In genomic region chr7:126428154-126428553, GRCm38 (mm10) we compare ENCODE assay signal across 8 mouse cellular contexts. TPM values are rescaled to one million over a fixed set of nuclear protein-coding genes. Genes with fewer than 3 reads are reported as not detected.
DNase-seq lines count a peak whose midpoint lies in the region; ATAC-seq and TF ChIP-seq lines count a peak whose summit lies in the region.

No protein-coding gene starts in this region.

- intact Hi-C loops in left cerebral cortex, postnatal 36 days (cut with DNase I): loop anchor here (2.0 kb wide), 1 partner anchor 75 kb away; the partner anchor contains the start of gene Atxn2l

- peak overlapping the region; percentile 72 for H3K4me2 ChIP-seq in heart, embryonic 13.5 days
- peak overlapping the region; percentile 74 for H3K4me2 ChIP-seq in heart, postnatal 0 days (ENCODE audit: low read depth, low read length)

- H3K27ac ChIP-seq in heart, embryonic 13.5 days (replicated peaks): peak overlapping the region; percentile 91
- peak overlapping the region; percentile 90 for H3K27ac ChIP-seq in heart, postnatal 0 days (ENCODE audit: low read depth)

- H3K4me1 ChIP-seq in heart, embryonic 13.5 days: peaks cover 18% of the 10 kb centered on the region
- peaks cover 11% of the 10 kb centered on the region for H3K4me1 ChIP-seq in heart, postnatal 0 days (ENCODE audit: control insufficient read depth, insufficient read depth)

- H3K9ac ChIP-seq in heart, embryonic 13.5 days: peak overlapping the region; percentile 88
- H3K9ac ChIP-seq in heart, postnatal 0 days (replicated peaks; ENCODE audit: low read depth, low read length): peak overlapping the region; percentile 61

- H3K4me3 ChIP-seq in heart, embryonic 13.5 days: peak overlapping the region; percentile 75
- peak overlapping the region; percentile 76 for H3K4me3 ChIP-seq in heart, postnatal 0 days (ENCODE audit: low read depth, low read length)

- no peak for ATAC-seq in heart, embryonic 13.5 days (ENCODE audit: extremely low read depth, insufficient number of reproducible peaks, low FRiP score, low TSS enrichment)
- no peak for ATAC-seq in heart, postnatal 0 days (ENCODE audit: insufficient read depth, low read depth)
- peak; percentile 25 for ATAC-seq in megakaryocyte-erythroid progenitor cell, adult 5-6 weeks (replicated peaks; ENCODE audit: low FRiP score, low TSS enrichment, poor library complexity, severe bottlenecking)

- no peaks in the 10 kb centered on the region for H3K9me3 ChIP-seq in heart, embryonic 13.5 days
- 0 out of 2 replicates have a peak, but pooled peaks cover 5% of the 10 kb centered on the region for H3K9me3 ChIP-seq in heart, postnatal 0 days (replicated peaks; ENCODE audit: control insufficient read depth, low read length)

- no peak for DNase-seq in heart, postnatal 4 days
- DNase-seq in R1 (ENCODE audit: low read depth, low spot score): peak; percentile 35
- DNase-seq in heart, postnatal 0 days (ENCODE audit: low spot score): no peak
- no peak for DNase-seq in left cerebral cortex, postnatal 36 days (ENCODE audit: low spot score in 2 of 2)
- no peak for DNase-seq in Muller cell, postnatal 12 days (ENCODE audit: inconsistent ontology term)
- DNase-seq in right cerebral cortex, postnatal 10 days (ENCODE audit: low spot score in 2 of 2): no peak

- no peaks in the 10 kb centered on the region for H3K27me3 ChIP-seq in heart, embryonic 13.5 days (replicated peaks)
- no peaks in the 10 kb centered on the region for H3K27me3 ChIP-seq in heart, postnatal 0 days (ENCODE audit: control insufficient read depth, insufficient read depth, low read length)

- TF ChIP-seq EP300 in heart, postnatal 0 days (IDR thresholded peaks at IDR 0.05; ENCODE audit: low read depth): no peak

- H3K36me3 ChIP-seq in heart, embryonic 13.5 days: peaks cover 16% of the 10 kb centered on the region
- 0 out of 2 replicates have a peak, but pooled peaks cover 12% of the 10 kb centered on the region for H3K36me3 ChIP-seq in heart, postnatal 0 days (replicated peaks; ENCODE audit: control insufficient read depth, insufficient read depth, low read length)

- TF ChIP-seq CTCF in heart, postnatal 0 days (IDR thresholded peaks at IDR 0.05; ENCODE audit: low read depth): no peak

- WGBS in heart, embryonic 13.5 days: 8% methylated on average over 4 of the region's 4 CpGs
- WGBS in heart, postnatal 0 days: 16% methylated on average over 4 of the region's 4 CpGs

RNA-seq across cellular contexts. Expression of gene Rabep2, which starts 0.4 kb away (rescaled TPM):
- 19.1 and 19.4 TPM in 2 replicates for polyA plus RNA-seq in heart, embryonic 13.5 days (2015; fragmentation: Nextera tagmentation; extraction: Ambion mirVana)
- total RNA-seq in heart, postnatal 4 days (2021): 10 to 100 TPM; 11.8 to 15.0 TPM
- 20.2 and 24.8 TPM in 2 replicates for total RNA-seq in heart, postnatal 0 days (2014; rRNA removed; ENCODE audit: low replicate concordance)
- 15.0 and 16.4 TPM in 2 replicates for polyA plus RNA-seq in heart, postnatal 0 days (2015; fragmentation: Nextera tagmentation; extraction: Ambion mirVana)
- total RNA-seq in megakaryocyte-erythroid progenitor cell, adult 5-6 weeks (2014; fragmentation: Nextera tagmentation): 10.2 and 13.9 TPM in 2 replicates
- total RNA-seq in megakaryocyte-erythroid progenitor cell, adult 5-6 weeks (2017): 11.5 and 14.0 TPM in 2 replicates
- total RNA-seq in left cerebral cortex, postnatal 36 days (2021): 10 to 100 TPM; 11.0 to 11.6 TPM

RNA-seq across cellular contexts. Expression of gene Cd19, which starts 13.5 kb away (rescaled TPM):
- not detected in 2 replicates for polyA plus RNA-seq in heart, embryonic 13.5 days (2015; fragmentation: Nextera tagmentation; extraction: Ambion mirVana)
- total RNA-seq in heart, postnatal 4 days (2021): under 1 TPM; 0.45 to 0.72 TPM
- total RNA-seq in heart, postnatal 0 days (2014; rRNA removed; ENCODE audit: low replicate concordance): 0.04 TPM in 1 of 2 replicates, not detected in the other
- 0.12 and 0.21 TPM in 2 replicates for polyA plus RNA-seq in heart, postnatal 0 days (2015; fragmentation: Nextera tagmentation; extraction: Ambion mirVana)
- 1.7 and 16.4 TPM in 2 replicates for total RNA-seq in megakaryocyte-erythroid progenitor cell, adult 5-6 weeks (2014; fragmentation: Nextera tagmentation)
- 0.28 TPM in 1 of 2 replicates, not detected in the other for total RNA-seq in megakaryocyte-erythroid progenitor cell, adult 5-6 weeks (2017)
- not detected for total RNA-seq in left cerebral cortex, postnatal 36 days (2021)

RNA-seq across cellular contexts. Expression of gene Nfatc2ip, which starts 31.6 kb away (rescaled TPM):
- polyA plus RNA-seq in heart, embryonic 13.5 days (2015; fragmentation: Nextera tagmentation; extraction: Ambion mirVana): 1.0 and 1.7 TPM in 2 replicates
- 10 to 100 TPM in 1 of 2 experiments, 1 to 10 TPM in 1; 7.5 to 10.1 TPM for total RNA-seq in heart, postnatal 4 days (2021)
- total RNA-seq in heart, postnatal 0 days (2014; rRNA removed; ENCODE audit: low replicate concordance): 3.5 and 6.5 TPM in 2 replicates
- 1.2 TPM in 2 replicates for polyA plus RNA-seq in heart, postnatal 0 days (2015; fragmentation: Nextera tagmentation; extraction: Ambion mirVana)
- 14.9 and 32.5 TPM in 2 replicates for total RNA-seq in megakaryocyte-erythroid progenitor cell, adult 5-6 weeks (2014; fragmentation: Nextera tagmentation)
- 17.8 and 18.9 TPM in 2 replicates for total RNA-seq in megakaryocyte-erythroid progenitor cell, adult 5-6 weeks (2017)
- 1 to 10 TPM; 5.2 to 5.5 TPM for total RNA-seq in left cerebral cortex, postnatal 36 days (2021)

RNA-seq across cellular contexts. Expression of gene Atp2a1, which starts 34.8 kb away (rescaled TPM):
- 1.3 and 2.2 TPM in 2 replicates for polyA plus RNA-seq in heart, embryonic 13.5 days (2015; fragmentation: Nextera tagmentation; extraction: Ambion mirVana)
- total RNA-seq in heart, postnatal 4 days (2021): 1 to 10 TPM in 1 of 2 experiments, under 1 TPM in 1; 0.67 to 9.0 TPM
- 0.92 and 3.8 TPM in 2 replicates for total RNA-seq in heart, postnatal 0 days (2014; rRNA removed; ENCODE audit: low replicate concordance)
- polyA plus RNA-seq in heart, postnatal 0 days (2015; fragmentation: Nextera tagmentation; extraction: Ambion mirVana): 0.40 and 0.92 TPM in 2 replicates
- 2.3 TPM in 1 of 2 replicates, not detected in the other for total RNA-seq in megakaryocyte-erythroid progenitor cell, adult 5-6 weeks (2014; fragmentation: Nextera tagmentation)
- total RNA-seq in megakaryocyte-erythroid progenitor cell, adult 5-6 weeks (2017): 0.15 and 0.61 TPM in 2 replicates
- under 1 TPM in 1 of 2 experiments, not detected in 1; 0.54 TPM for total RNA-seq in left cerebral cortex, postnatal 36 days (2021)

RNA-seq across cellular contexts. Expression of gene Sh2b1, which starts 47.1 kb away (rescaled TPM):
- 40.7 and 41.2 TPM in 2 replicates for polyA plus RNA-seq in heart, embryonic 13.5 days (2015; fragmentation: Nextera tagmentation; extraction: Ambion mirVana)
- 10 to 100 TPM; 47.1 to 51.4 TPM for total RNA-seq in heart, postnatal 4 days (2021)
- 22.6 and 30.3 TPM in 2 replicates for total RNA-seq in heart, postnatal 0 days (2014; rRNA removed; ENCODE audit: low replicate concordance)
- polyA plus RNA-seq in heart, postnatal 0 days (2015; fragmentation: Nextera tagmentation; extraction: Ambion mirVana): 34.4 and 34.5 TPM in 2 replicates
- 24.8 and 49.2 TPM in 2 replicates for total RNA-seq in megakaryocyte-erythroid progenitor cell, adult 5-6 weeks (2014; fragmentation: Nextera tagmentation)
- 11.7 and 11.9 TPM in 2 replicates for total RNA-seq in megakaryocyte-erythroid progenitor cell, adult 5-6 weeks (2017)
- 10 to 100 TPM; 68.5 to 73.5 TPM for total RNA-seq in left cerebral cortex, postnatal 36 days (2021)
